Mouse (Mus musculus) forebrain, embryonic 12.5 days (tissue): ENCODE data around the gene Frmd5. TPM values are rescaled to one million over a fixed set of nuclear protein-coding genes. Genes with fewer than 3 reads are reported as not detected.

Source experiments
- ATAC-seq: fragments of 200-750 bp; cut with Nextera tagmentation; 2 replicates; pipeline ENCODE4 v1.8.0; 2017; ENCODE audit warnings: moderate TSS enrichment; ENCODE audit not compliant: low FRiP score
- H3K27ac ChIP-seq: fragments of 300-500 bp; sonication (generic); 2 replicates; pipeline ENCODE4 v1.5.1; 2016; ENCODE audit warnings: mild to moderate bottlenecking
- H3K27me3 ChIP-seq: fragments of 300-500 bp; sonication (generic); 2 replicates; pipeline ENCODE4 v1.6.1; 2016; ENCODE audit warnings: mild to moderate bottlenecking
- H3K36me3 ChIP-seq: fragments of 300-500 bp; sonication (generic); replicated peaks from 2 replicates; pipeline ENCODE4 v1.6.1; 2016; ENCODE audit warnings: mild to moderate bottlenecking
- H3K4me1 ChIP-seq: fragments of 300-500 bp; sonication (generic); 2 replicates; pipeline ENCODE4 v1.6.1; 2016
- H3K4me2 ChIP-seq: fragments of 300-500 bp; sonication (generic); 2 replicates; pipeline ENCODE4 v1.6.1; 2016; ENCODE audit warnings: mild to moderate bottlenecking, moderate library complexity
- H3K4me3 ChIP-seq: fragments of 300-500 bp; sonication (generic); replicated peaks from 2 replicates; pipeline ENCODE4 v1.5.1; 2016; ENCODE audit warnings: mild to moderate bottlenecking
- H3K9ac ChIP-seq: fragments of 300-500 bp; sonication (generic); 2 replicates; pipeline ENCODE4 v1.6.1; 2016; ENCODE audit warnings: mild to moderate bottlenecking
- H3K9me3 ChIP-seq: fragments of 300-500 bp; sonication (generic); 2 replicates; pipeline ENCODE4 v1.6.1; 2016
- WGBS: fragments of 180-500 bp; shearing (Covaris S2); methylation state at CpG from one replicate; pipeline ENCODE4 v1.1.7; 2016; 5-methylcytosine and 5-hydroxymethylcytosine counted together
- polyA plus RNA-seq: library from polyadenylated mRNA; unstranded; fragments of >200 nt; fragmentation: Nextera tagmentation; extraction: Ambion mirVana; gene quantifications from 2 replicates; pipeline ENCODE4 v1.2.1, GENCODE M21; 2016

The Frmd5 gene
- polyA plus RNA-seq, 1 experiment from 2014 or later, result 30.8 TPM

GRCm38 (mm10) chr2:121602397-121602796 is 204.5 kb downstream of the Frmd5 start:
- 31% methylated on average over 4 of the region's 4 CpGs for WGBS
- Histone ChIP-seq H3K9me3 (no peaks in the 10 kb centered on the region), H3K36me3 (no peaks in the 10 kb centered on the region), H3K4me2 (no peak overlapping the region), H3K4me3 (no peak overlapping the region), H3K4me1 (peaks cover 2% of the 10 kb centered on the region; the same call in 1 of the 2 replicates), H3K9ac (no peak overlapping the region), H3K27ac (no peak overlapping the region), H3K27me3 (no peaks in the 10 kb centered on the region)
- no peak for ATAC-seq

DNA sequence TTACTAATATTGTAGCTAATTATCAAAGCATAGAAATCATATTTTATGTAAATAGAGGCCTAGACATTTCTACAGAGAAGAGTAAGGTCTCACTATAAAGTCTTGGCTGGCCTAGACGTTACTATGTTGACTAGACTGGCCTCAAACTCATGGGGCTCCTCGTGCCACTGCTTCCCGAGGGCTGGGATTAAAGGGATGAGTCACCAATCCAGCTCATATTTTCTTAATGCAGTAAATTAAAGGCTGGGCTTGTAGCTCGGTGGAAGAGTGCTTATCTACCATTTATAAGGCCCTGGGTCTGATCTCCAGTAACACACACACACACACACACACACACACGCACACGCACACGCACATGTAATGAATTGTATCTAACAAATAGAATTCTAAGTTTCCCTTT is 205.3 kb downstream of the Frmd5 start:
- WGBS, result 75% methylated on average over 7 of the region's 7 CpGs
- Histone ChIP-seq H3K4me1 (peaks cover 2% of the 10 kb centered on the region; the same call in 1 of the 2 replicates), H3K9ac (no peak overlapping the region), H3K27ac (no peak overlapping the region), H3K9me3 (no peaks in the 10 kb centered on the region), H3K4me3 (no peak overlapping the region), H3K4me2 (no peak overlapping the region), H3K27me3 (no peaks in the 10 kb centered on the region), H3K36me3 (no peaks in the 10 kb centered on the region)
- no peak for ATAC-seq

GRCm38 (mm10) chr2:121600736-121601135 is 206.2 kb downstream of the Frmd5 start:
- no peak overlapping the region for H3K9ac ChIP-seq
- 83% methylated on average over 8 of the region's 8 CpGs for WGBS
- ATAC-seq, result no peak
- H3K9me3 ChIP-seq, result no peaks in the 10 kb centered on the region
- H3K4me2 ChIP-seq, result no peak overlapping the region
- H3K36me3 ChIP-seq, result no peaks in the 10 kb centered on the region
- no peaks in the 10 kb centered on the region for H3K27me3 ChIP-seq
- H3K4me3 ChIP-seq, result no peak overlapping the region
- H3K4me1 ChIP-seq, result peaks cover 2% of the 10 kb centered on the region; the same call in 1 of the 2 replicates
- H3K27ac ChIP-seq, result no peak overlapping the region

DNA sequence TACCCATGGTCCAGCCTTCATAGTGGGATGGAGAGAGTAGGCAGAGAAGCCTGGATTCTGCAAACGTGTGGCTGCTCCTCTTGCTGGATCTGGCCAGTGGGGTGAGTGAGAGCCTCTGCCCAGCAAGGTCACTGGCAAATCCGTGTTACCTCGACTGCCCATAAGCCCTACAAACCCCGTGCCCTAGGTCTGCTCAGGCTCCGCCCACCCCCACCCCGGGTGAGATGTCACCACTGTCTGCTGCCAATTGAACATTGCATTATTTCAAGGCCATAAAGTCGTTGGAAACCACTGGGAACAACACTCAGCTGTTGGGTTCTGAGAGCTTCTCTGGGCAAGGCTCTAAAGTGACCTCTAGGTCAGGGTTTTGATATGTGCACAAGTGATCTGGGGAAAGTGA is 208.6 kb downstream of the Frmd5 start:
- Histone ChIP-seq H3K9me3 (no peaks in the 10 kb centered on the region), H3K4me2 (no peak overlapping the region), H3K36me3 (no peaks in the 10 kb centered on the region), H3K9ac (no peak overlapping the region), H3K27ac (no peak overlapping the region), H3K27me3 (no peaks in the 10 kb centered on the region), H3K4me3 (no peak overlapping the region), H3K4me1 (peaks cover 14% of the 10 kb centered on the region; the same call in 1 of the 2 replicates)
- 76% methylated on average over 7 of the region's 7 CpGs for WGBS
- ATAC-seq, result no peak

GRCm38 (mm10) chr2:121596621-121597020 is 210.3 kb downstream of the Frmd5 start:
- Histone ChIP-seq H3K9me3 (no peaks in the 10 kb centered on the region), H3K36me3 (no peaks in the 10 kb centered on the region), H3K9ac (no peak overlapping the region), H3K4me2 (no peak overlapping the region), H3K27me3 (no peaks in the 10 kb centered on the region), H3K27ac (no peak overlapping the region), H3K4me3 (no peak overlapping the region), H3K4me1 (peaks cover 14% of the 10 kb centered on the region; the same call in 1 of the 2 replicates)
- ATAC-seq, result no peak
- 77% methylated on average over 2 of the region's 2 CpGs for WGBS

DNA sequence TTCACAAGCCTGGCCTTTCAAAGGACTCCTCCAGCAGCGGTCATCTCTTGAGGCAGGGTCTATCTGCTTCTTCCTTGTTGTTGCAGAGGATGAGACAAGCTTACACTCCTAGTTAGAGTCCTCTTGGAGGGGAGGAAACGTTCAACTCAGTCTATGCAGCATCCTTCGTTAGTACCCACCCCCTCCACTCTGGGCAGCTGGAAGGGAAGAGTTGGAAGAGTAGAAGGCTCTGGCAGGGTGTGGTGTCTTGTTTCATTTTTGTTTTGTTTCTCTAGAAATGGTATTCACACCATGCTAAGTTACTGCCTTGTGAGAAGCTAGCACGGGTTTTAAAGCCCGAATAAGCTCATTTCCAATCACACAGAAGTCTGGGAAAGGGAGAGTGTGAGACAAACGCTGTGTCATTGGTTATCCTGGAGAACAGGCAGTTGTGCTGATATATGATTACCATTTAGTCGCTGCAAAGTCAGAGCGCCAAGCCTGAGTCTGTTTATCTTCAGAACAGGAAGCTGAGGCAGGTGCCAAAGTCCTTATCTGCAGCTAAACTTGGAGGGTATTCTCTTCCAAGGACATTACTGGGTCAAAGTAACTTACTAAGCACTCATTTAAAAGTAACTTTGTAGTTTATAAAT is 212.1 kb downstream of the Frmd5 start:
- no peak overlapping the region for H3K4me2 ChIP-seq
- no peak overlapping the region for H3K9ac ChIP-seq
- no peak for ATAC-seq
- WGBS, result 61% methylated on average over 8 of the region's 8 CpGs
- no peak overlapping the region for H3K27ac ChIP-seq
- H3K4me3 ChIP-seq, result no peak overlapping the region
- H3K36me3 ChIP-seq, result no peaks in the 10 kb centered on the region
- peaks cover 12% of the 10 kb centered on the region; the same call in 1 of the 2 replicates for H3K4me1 ChIP-seq
- H3K9me3 ChIP-seq, result no peaks in the 10 kb centered on the region
- no peaks in the 10 kb centered on the region for H3K27me3 ChIP-seq

DNA sequence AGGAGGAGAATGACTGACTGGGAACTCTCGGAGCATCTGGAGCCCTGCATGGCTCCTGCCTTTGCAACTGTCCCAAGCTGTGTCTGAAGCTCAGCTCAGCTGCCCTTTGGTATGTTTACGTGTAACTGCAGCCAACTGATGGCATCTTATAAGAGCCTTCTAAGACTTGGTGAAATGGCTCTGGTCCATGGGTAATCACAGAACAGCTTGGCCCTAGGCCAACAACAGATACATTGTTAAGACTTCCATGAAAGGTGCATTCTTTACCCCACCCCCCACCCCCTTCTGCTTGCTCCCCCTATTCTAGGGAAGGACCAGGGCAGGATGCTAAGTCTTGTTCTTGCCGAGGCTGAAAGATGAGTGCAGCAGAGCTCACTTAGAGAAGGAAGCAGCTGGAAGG is 212.8 kb downstream of the Frmd5 start:
- Histone ChIP-seq H3K9me3 (no peaks in the 10 kb centered on the region), H3K27ac (no peak overlapping the region), H3K4me2 (no peak overlapping the region), H3K9ac (no peak overlapping the region), H3K4me3 (no peak overlapping the region), H3K27me3 (no peaks in the 10 kb centered on the region), H3K36me3 (no peaks in the 10 kb centered on the region; the same call in 1 of the 2 replicates), H3K4me1 (peaks cover 12% of the 10 kb centered on the region; the same call in 1 of the 2 replicates)
- no peak for ATAC-seq
- 51% methylated on average over 3 of the region's 3 CpGs for WGBS

- H3K27me3 ChIP-seq, result no peaks in the 10 kb centered on the region
Measured at GRCm38 (mm10) chr2:121588309-121588694, 218.6 kb downstream of the Frmd5 start.

DNA sequence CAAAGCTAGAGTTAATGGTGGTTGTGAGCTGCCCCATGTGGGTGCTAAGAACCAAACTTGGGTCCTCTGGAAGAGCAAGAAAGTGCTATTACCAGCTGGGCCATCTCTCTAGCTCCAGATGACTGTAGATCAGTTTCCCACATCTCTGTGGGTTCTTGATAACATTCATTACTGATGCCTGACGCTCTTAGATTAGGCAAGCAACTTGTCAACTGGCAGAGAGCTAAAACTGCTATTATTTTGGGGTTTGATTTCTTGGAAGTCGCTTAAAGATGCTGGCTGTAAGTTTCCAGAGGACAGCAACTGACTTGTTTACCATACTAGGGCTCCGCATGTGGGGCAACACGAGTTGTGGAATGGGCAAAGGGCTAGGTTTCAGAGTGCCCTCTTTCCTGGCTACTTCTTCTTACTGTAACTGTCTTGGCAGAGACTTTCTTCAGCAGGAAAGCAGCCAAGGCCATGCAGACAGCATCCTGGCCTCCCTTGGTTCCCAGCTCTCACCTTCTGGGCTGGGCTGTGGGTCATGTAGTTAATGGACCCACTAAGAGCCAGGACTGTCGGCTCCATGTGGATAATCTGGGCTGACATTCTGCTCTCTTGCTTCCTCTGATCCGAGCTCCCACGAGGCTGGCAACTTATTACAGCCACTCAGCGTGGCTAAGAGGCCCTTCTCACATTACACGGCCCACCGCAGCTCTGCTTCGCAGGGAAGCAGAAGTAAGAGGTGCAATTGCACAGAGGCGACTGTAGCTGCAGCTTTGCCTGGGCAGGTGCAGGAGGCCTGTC is 219.2 kb downstream of the Frmd5 start:
- WGBS, result 31% methylated on average over 12 of the region's 12 CpGs
- no peak overlapping the region for H3K4me2 ChIP-seq

More at GRCm38 (mm10) chr2:121588309-121588694, 218.6 kb downstream of the Frmd5 start:
- peak; percentile 58; the same call in 1 of the 2 replicates for ATAC-seq
- Histone ChIP-seq H3K9ac (no peak overlapping the region), H3K36me3 (peaks cover 4% of the 10 kb centered on the region), H3K9me3 (no peaks in the 10 kb centered on the region), H3K4me2 (no peak overlapping the region), H3K4me1 (peaks cover 15% of the 10 kb centered on the region), H3K4me3 (no peak overlapping the region), H3K27ac (peak overlapping the region; percentile 67)
- 35% methylated on average over 4 of the region's 4 CpGs for WGBS

GRCm38 (mm10) chr2:121584705-121585104 is 222.2 kb downstream of the Frmd5 start:
- 84% methylated on average over 5 of the region's 5 CpGs for WGBS
- H3K4me2 ChIP-seq, result no peak overlapping the region

More for the DNA sequence above, 219.2 kb downstream of the Frmd5 start:
- H3K9me3 ChIP-seq, result no peaks in the 10 kb centered on the region
- peak overlapping the region; percentile 67 for H3K27ac ChIP-seq
- H3K27me3 ChIP-seq, result no peaks in the 10 kb centered on the region
- 0 out of 2 replicates have a peak overlapping the region, but pooled peaks have one; percentile 29 for H3K9ac ChIP-seq
- no peak overlapping the region for H3K4me3 ChIP-seq
- H3K4me1 ChIP-seq, result peaks cover 15% of the 10 kb centered on the region
- peaks cover 4% of the 10 kb centered on the region for H3K36me3 ChIP-seq
- ATAC-seq, result peak; percentile 68; the same call in 1 of the 2 replicates

GRCm38 (mm10) chr2:121583468-121584116 is 223.3 kb downstream of the Frmd5 start:
- H3K4me1 ChIP-seq, result peaks cover 9% of the 10 kb centered on the region
- no peak overlapping the region for H3K4me2 ChIP-seq
- H3K36me3 ChIP-seq, result peaks cover 4% of the 10 kb centered on the region
- H3K9ac ChIP-seq, result no peak overlapping the region
- no peaks in the 10 kb centered on the region for H3K9me3 ChIP-seq
- no peaks in the 10 kb centered on the region for H3K27me3 ChIP-seq
- no peak overlapping the region for H3K27ac ChIP-seq
- WGBS, result 87% methylated on average over 13 of the region's 13 CpGs
- H3K4me3 ChIP-seq, result no peak overlapping the region
- no peak for ATAC-seq

More at GRCm38 (mm10) chr2:121584705-121585104, 222.2 kb downstream of the Frmd5 start:
- Histone ChIP-seq H3K27ac (no peak overlapping the region), H3K9ac (no peak overlapping the region), H3K9me3 (no peaks in the 10 kb centered on the region), H3K4me3 (no peak overlapping the region), H3K27me3 (no peaks in the 10 kb centered on the region), H3K4me1 (peaks cover 15% of the 10 kb centered on the region), H3K36me3 (peaks cover 4% of the 10 kb centered on the region)
- no peak for ATAC-seq

- ATAC-seq, result no peak
- peaks cover 4% of the 10 kb centered on the region for H3K36me3 ChIP-seq
- H3K9me3 ChIP-seq, result no peaks in the 10 kb centered on the region
- H3K4me3 ChIP-seq, result no peak overlapping the region
- 88% methylated on average over 13 of the region's 13 CpGs for WGBS
- H3K4me2 ChIP-seq, result no peak overlapping the region
- H3K27ac ChIP-seq, result no peak overlapping the region
- H3K27me3 ChIP-seq, result no peaks in the 10 kb centered on the region
- no peak overlapping the region for H3K9ac ChIP-seq
- peaks cover 2% of the 10 kb centered on the region for H3K4me1 ChIP-seq
Measured at GRCm38 (mm10) chr2:121582809-121583376, 224.0 kb downstream of the Frmd5 start.
